Mouse (Mus musculus) thymus, adult 18-20 months (tissue): Measurements from ENCODE around the gene Myo1h.

Source experiments
- DNase-seq, 2 experiments: peaks; one replicate each; pipeline ENCODE4 v3.0.0; 2022; ENCODE audit warnings: mixed read lengths in 2 of 2

Gene Myo1h

GRCm38 (mm10) chr5:114296693-114297631 is 8.0 kb downstream of the Myo1h start:
- DNase-seq = no peak

- no peak for DNase-seq
Observed at GRCm38 (mm10) chr5:114298212-114298894, 9.4 kb downstream of the Myo1h start.

DNA sequence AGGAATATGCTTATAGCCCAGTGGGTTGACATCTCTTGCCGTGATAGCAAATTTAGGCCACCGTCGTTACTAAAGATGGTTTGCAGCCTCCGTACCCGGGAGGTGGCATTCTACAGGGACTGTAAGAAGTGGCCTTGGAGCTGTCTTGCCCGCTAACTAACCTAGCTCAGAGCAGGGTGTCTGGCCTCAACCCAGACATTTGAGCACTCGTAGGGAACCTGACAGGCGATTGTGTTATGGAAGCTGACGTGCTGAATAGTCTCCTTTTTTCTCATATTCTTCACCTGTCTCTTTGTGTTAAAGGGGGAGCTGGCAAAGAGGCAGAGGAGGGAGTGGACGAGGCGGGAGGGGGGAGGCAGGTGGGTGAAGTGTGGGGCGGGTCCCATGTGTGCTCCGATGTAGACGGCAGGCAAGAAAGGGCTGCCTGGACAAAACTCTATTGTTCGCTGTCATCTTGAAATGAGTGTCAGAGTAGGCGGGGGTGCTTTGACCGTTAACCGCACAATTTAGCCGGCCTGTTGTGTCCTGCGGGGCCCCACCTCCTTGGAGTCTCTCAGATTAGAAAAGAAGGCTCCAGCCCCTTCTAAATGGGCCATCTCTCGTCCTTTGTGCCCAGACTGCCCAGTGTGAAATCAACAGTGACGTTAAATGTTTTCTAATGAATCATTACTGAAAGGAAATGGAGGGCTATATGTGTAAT is 10.3 kb downstream of the Myo1h start:
- DNase-seq = no peak

DNA sequence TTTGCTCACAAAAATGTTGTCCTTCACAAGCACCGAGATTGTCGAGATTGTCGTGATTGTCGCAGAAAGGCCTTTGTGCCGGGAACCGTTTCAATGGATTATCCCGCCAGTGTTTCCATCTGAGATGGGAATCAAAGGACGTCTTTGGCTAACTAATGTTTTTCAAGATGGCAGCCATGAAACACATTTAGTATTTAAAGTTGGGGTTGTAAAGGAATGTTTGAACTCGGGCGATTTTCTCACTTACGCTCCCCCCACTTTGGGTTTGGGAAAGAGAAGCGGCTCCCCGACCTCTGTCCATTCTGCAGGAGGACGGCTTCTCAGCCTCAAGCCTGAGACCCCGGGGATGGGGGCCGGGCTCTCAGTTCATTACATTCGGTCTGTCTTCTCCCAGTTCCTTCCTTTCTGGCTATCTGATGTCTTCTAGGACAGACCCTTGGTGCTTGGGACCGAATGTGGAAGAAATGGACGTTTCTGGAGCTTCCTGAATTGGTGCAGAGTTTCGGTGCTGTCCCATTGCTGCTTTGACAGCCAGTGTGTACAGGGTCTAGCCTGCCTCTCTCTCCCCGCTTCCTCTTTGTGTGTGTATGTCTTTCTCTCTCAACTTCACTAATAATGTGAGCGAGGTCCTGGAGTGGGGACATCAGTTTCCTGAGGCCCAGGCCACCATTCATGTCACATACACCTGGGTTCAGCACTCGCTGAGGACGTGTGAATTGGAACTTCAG is 11.1 kb downstream of the Myo1h start:
- DNase-seq = no peak

GRCm38 (mm10) chr5:114303166-114303565 is 14.2 kb downstream of the Myo1h start:
- DNase-seq = no peak

DNA sequence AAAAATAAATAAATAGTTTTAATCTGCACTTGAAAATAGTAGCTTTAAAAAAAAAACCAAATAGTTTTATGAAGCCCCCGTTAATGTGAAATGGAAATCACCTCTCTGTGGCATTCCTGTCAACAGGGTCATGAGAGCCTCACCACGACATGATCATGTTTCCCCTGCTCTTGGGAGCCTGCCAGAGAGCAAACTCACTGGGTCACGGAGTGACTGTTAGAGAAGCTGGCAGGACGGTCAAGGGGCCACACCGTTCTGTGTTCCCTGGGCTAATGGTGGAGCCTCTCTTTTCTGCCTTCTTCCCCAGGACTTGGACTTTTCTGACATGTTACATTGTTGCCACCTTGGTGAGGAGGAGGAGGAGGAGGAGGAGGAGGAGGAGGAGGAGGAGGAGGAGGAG is 17.5 kb downstream of the Myo1h start:
- DNase-seq = no peak

GRCm38 (mm10) chr5:114308765-114309679 is 20.1 kb downstream of the Myo1h start:
- no peak for DNase-seq

DNA sequence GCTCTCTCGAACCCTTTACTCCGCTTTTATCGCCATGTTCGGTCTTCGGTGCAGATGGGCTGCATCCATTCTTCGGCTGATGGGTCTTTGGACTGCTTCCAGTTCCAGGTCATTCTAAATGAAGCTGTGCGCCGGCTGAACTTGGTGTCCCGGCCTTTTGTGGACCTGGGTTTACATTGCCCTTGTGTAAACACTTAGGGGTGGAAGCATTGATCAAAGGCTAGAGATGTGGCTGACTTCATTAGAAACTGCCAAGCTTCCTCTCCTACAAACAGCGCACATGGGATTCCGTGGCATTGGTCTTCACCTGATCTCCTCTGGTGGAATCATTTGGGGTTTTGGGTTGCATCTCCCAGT is 20.7 kb downstream of the Myo1h start:
- DNase-seq = no peak

DNA sequence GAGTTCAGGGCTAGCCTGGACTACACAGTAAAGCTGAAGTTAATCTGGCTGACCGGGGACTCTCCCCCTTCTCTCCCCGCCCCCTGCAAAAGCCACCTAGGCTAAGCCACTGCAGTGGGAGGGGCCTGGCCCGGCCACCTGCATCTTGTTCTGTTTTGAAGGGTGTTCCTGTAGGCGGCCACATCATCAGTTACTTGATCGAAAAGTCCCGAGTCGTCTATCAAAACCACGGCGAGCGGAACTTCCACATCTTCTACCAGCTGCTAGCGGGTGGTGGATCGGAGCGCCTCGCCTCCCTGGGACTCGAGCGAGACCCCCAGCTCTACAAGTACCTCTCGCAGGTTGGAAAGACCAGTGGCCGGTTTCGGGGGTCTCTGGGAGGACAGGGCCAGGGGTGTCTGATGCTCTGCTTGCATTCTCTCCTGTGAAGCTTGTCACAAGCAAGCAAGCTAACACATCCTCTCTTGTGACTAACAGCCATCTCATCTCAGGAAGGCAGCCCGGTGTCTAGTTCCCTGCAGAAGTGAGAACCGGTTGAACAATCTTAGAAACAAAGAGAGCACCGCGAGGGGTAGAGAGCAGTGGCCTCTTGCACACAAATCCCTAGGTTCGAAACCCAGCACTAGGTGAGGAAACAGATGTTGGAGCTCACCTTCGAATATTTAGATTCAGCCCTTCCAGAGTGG is 34.3 kb downstream of the Myo1h start:
- peak; percentile 45 to 70 for DNase-seq

DNA sequence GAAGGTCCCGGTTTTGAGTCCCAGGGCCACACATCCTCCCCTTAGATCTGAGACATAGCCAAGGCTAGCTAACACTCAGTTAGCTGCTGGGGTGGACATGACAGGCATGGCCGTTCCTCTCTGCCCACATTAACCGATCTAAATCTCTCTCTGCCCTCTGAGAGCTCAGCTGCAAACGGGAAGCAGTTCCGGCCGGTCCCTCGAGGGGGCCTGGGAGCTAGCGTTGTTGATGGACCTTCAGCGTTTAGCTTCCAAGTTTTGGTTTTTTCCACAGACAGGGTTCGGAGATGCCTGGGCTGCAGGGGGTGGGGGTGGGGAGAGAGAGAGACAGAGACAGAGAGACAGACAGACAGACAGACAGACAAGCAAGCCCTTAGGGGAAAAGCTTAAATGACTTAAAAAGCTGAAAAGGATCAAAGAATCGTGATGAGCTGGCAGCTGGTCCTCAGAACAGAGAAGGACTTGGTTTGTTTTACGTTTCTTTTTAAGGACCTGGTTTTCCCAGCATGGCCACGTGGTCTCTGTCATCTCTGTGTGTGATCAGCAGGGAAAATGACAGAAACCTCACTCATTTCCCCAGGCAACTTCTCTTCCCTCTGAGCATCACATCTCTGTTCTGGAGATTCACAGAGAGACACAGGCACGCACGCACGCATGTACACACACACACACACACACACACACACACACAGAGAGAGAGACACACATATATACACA is 35.0 kb downstream of the Myo1h start:
- DNase-seq = peak; percentile 9 to 18

DNA sequence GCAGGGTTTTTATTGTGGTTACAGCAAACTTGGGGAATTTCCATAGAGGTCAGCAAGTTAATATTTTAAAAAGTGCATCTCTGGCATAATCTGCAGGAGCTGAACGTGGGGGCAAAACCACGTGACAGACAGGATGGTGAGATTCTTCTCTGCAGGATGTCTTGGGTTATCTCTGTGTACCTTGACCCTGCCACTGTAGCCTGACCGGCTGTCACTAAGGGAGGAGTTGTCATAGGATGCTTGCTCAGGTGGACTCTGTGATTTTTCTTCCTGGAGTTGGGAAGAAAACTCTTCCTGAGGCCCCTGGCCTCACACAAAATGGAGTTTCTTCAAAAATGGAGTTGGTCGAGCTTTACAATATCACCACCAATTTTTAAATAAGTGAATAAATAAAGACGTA is 54.0 kb downstream of the Myo1h start:
- no peak for DNase-seq

DNA sequence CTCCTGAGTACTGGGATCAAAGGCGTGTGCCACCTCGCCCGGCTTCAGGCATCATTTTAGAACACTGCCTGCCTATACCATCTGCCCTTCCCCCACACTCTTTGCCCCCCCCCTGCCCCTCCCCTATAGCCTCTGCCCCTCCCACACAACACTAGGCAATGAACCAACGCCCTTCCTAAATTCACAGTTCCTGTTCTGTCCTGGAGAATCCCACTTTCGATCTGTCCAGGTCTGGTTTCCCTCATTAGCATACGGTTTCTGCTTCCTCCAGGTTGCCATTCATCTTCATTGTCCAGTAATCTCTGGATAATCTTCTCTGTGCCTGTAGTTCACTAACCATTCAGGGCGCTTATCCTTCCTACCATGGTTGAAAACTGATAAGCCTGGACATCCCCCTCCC is 54.6 kb downstream of the Myo1h start:
- no peak for DNase-seq

DNA sequence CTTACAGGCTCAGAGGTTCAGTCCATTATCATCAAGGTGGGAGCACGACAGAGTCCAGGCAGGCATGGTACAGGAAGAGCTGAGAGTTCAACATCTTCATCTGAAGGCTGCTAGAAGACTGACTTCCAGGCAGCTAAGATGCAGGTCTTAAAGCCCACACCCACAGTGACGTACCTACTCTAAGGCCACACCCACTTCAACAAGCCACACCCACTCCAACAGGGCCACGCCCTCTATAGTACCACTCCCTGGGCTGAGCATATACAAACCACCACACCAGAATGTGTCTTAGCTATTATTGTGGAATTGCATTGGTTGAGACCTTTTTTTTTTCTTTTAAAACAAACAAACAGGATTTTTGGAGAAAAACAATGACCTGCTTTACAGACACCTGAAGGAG is 56.6 kb downstream of the Myo1h start:
- no peak for DNase-seq

GRCm38 (mm10) chr5:114347005-114347404 is 58.0 kb downstream of the Myo1h start:
- DNase-seq = no peak

DNA sequence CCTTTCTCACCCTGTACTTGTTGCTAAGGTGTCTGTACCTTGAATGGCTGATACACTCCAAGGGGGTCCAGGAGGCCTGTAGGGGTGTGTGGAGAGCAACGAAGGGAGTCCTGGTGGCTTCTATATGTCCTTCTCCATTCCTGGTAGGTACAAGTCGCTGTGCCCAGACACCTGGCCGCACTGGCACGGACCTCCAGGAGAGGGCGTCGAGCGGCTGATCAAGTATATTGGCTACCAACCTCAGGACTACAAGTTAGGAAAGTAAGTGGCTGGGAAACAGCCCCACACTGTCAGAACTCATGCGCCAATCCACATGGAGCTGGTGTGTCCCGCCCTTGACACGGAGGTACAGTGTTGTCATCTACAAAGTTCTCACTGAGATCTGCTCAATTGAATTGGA is 62.5 kb downstream of the Myo1h start:
- DNase-seq = no peak

- peak; percentile 68 to 73 for DNase-seq
Observed at GRCm38 (mm10) chr5:114356250-114356935, 67.4 kb downstream of the Myo1h start.

DNA sequence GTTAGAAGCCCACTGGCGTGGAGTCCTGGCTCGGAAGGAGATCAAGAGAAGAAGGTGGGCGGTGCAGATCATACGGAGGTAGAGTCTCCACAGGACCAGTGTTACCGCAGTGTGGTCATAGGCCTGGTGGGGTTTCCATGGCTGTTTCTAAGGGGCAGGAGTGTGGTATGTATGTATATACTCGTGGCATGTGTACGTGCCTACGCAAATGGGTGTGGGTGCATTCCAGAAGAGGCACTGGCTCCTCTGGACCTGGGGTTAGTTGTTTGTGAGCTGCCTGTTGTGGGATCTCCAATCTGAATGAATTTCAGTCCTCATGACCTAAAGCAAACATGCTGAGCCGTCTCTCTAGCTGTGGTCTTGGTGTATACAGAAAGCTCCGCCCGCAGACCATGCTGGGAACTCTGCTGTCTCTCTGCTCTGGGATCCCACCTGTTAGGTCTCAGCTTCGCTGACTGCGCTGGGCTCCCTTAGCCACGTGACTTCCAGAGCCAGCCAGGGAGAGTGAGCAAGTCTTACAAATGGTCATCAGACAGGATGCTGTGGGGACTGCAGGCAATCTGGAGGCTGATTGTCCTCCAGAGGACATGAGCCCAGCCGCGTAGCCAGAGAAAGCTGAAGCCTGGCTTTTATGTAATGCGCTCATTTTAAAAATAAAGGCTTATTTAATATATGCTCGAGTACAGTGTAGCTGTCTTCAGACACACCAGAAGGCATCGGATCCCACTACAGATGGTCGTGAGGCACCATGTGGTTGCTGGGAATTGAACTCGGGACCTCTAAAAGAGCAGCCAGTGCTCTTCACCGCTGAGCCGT is 68.2 kb downstream of the Myo1h start:
- no peak for DNase-seq

DNA sequence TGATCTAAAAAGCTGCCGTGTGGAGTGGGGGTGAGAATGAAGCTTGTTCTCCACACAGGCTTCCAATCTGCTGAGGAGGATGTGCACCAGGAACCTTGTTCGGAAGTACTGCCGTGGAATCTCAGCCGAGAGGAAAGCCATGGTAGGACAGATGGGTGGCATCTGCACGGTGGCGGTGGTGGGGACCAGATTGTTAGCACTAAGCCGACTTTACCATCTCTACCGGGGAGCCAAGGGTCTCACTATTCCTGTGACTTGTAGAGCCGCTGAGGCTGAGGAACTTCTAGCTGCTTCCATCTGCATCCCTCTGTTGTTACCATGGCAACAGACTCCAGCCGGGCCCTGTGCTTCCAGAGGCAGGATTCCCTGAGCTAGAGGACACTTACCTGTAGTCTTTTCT is 69.9 kb downstream of the Myo1h start:
- DNase-seq = no peak

- no peak for DNase-seq
Observed at GRCm38 (mm10) chr5:114359586-114359985, 70.6 kb downstream of the Myo1h start.
